Mouse (Mus musculus) E14TG2a.4 (cell line): ENCODE data around the gene Skil.

Experiments
- CTCF ChIP-seq: conservative IDR thresholded peaks from 2 replicates; pipeline ENCODE4 v1.5.1; 2014; ENCODE audit warnings: low read length
- NANOG ChIP-seq: IDR thresholded peaks from 2 replicates; pipeline ENCODE4 v1.6.1; 2014; ENCODE audit warnings: borderline replicate concordance, low read length, mixed read lengths

- TF ChIP-seq CTCF (no peak), NANOG (no peak)
Measured at GRCm38 (mm10) chr3:31134246-31134645, 39.4 kb downstream of the Skil start.
